In genomic region chr14:101653581-101654525, GRCm38 (mm10) we compare ENCODE assay signal across 8 mouse cellular contexts. TPM values are rescaled to one million over a fixed set of nuclear protein-coding genes. Genes with fewer than 3 reads are reported as not detected.
A peak's percentile ranks its signal among the peaks of the same experiment; 100 is the strongest.
DNase-seq lines count a peak whose midpoint lies in the region; ATAC-seq and TF ChIP-seq lines count a peak whose summit lies in the region.

Uchl3 (plus strand) TSS chr14:101653967.

- intact Hi-C loops in gastrocnemius, adult 2 months (cut with DNase I), result loop anchor here (1.0 to 2.0 kb wide), 3 partner anchors 14 to 193 kb away; partner anchors contain the start of gene Commd6
- intact Hi-C loops in left cerebral cortex, adult 2 months (cut with DNase I), result loop anchor here (2.0 to 5.0 kb wide), 3 partner anchors 45 to 197 kb away; partner anchors contain the start of gene Tbc1d4

- peak within 1 kb of the TSS; percentile 97 for H3K4me3 ChIP-seq in gastrocnemius, adult 2 months
- peak within 1 kb of the TSS; percentile 64 for H3K4me3 ChIP-seq in hindbrain, postnatal 0 days (ENCODE audit: low read length)
- H3K4me3 ChIP-seq in left cerebral cortex, adult 2 months, result peak within 1 kb of the TSS; percentile 94

- H3K9ac ChIP-seq in hindbrain, postnatal 0 days (replicated peaks; ENCODE audit: low read length), result peak within 1 kb of the TSS; percentile 79

- DNase-seq in WW6 (ENCODE audit: low read depth, low spot score), result peak; percentile 84
- peak; percentile 100 for DNase-seq in cerebellum, postnatal 4 days (ENCODE audit: low spot score in 2 of 2)
- DNase-seq in gastrocnemius, adult 2 months, result peak; percentile 97
- peak; percentile 99 for DNase-seq in hindbrain, postnatal 0 days (ENCODE audit: low spot score)
- peak; percentile 95 to 99 for DNase-seq in left cerebral cortex, adult 2 months (ENCODE audit: extremely low spot score in 1 of 2, low spot score in 2 of 2)
- DNase-seq in right cerebral cortex, adult 2 months (ENCODE audit: low spot score in 2 of 2), result peak; percentile 99 to 100
- DNase-seq in urinary bladder, postnatal 14 days (ENCODE audit: low spot score), result peak; percentile 98

- peaks cover 3% of the 10 kb centered on the region; the same call in 1 of the 2 replicates for H3K4me1 ChIP-seq in hindbrain, postnatal 0 days (ENCODE audit: insufficient read depth, low read length)

- no peaks in the 10 kb centered on the region for H3K36me3 ChIP-seq in hindbrain, postnatal 0 days (ENCODE audit: insufficient read depth, low read length)

- no peaks in the 10 kb centered on the region for H3K27me3 ChIP-seq in hindbrain, postnatal 0 days (ENCODE audit: insufficient read depth, low read length)

- WGBS in hindbrain, postnatal 0 days, result under 1% methylated on average over 79 of the region's 81 CpGs

- ATAC-seq in hindbrain, postnatal 0 days, result peak; percentile 95
- ATAC-seq in megakaryocyte, adult 5-6 weeks (ENCODE audit: poor library complexity, severe bottlenecking), result peak; percentile 95

- peak within 1 kb of the TSS; percentile 72 for H3K4me2 ChIP-seq in hindbrain, postnatal 0 days (ENCODE audit: low read depth, low read length)

- H3K27ac ChIP-seq in gastrocnemius, adult 2 months, result peak within 1 kb of the TSS; percentile 97
- H3K27ac ChIP-seq in hindbrain, postnatal 0 days, result peak within 1 kb of the TSS; percentile 69
- H3K27ac ChIP-seq in left cerebral cortex, adult 2 months, result peak within 1 kb of the TSS; percentile 99

- no peaks in the 10 kb centered on the region for H3K9me3 ChIP-seq in hindbrain, postnatal 0 days (ENCODE audit: low read length)

- TF ChIP-seq CTCF in gastrocnemius, adult 2 months (IDR thresholded peaks at IDR 0.05), result peak; percentile 96
- TF ChIP-seq CTCF in hindbrain, postnatal 0 days (IDR thresholded peaks at IDR 0.05; ENCODE audit: low read depth), result peak; percentile 98
- no peak; the same call in none of the 2 replicates for TF ChIP-seq CTCF in left cerebral cortex, adult 2 months (IDR thresholded peaks at IDR 0.05)

RNA-seq across cellular contexts. Expression of gene Uchl3, which starts in this region (rescaled TPM):
- total RNA-seq in gastrocnemius, adult 2 months (2021), result 10 to 100 TPM; 25.9 to 32.9 TPM
- 43.5 and 46.6 TPM in 2 replicates for total RNA-seq in hindbrain, postnatal 0 days (2014; rRNA removed)
- 224 and 241 TPM in 2 replicates for polyA plus RNA-seq in hindbrain, postnatal 0 days (2015; fragmentation: Nextera tagmentation; extraction: Ambion mirVana)
- total RNA-seq in left cerebral cortex, adult 2 months (2021), result 10 to 100 TPM; 37.5 to 40.1 TPM
- total RNA-seq in megakaryocyte, adult 5-6 weeks (2015), result 40.1 and 40.6 TPM in 2 replicates
- total RNA-seq in megakaryocyte, adult 5-6 weeks (2017), result 27.2 and 33.0 TPM in 2 replicates

Comparison
In these comparisons a context has a peak if more than half of its experiments do, and no peak if none do; other contexts are left out.
1. Peak in every context shown above with its lines: DNase-seq, ATAC-seq, H3K4me3 ChIP-seq and H3K27ac ChIP-seq.